Mouse (Mus musculus) olfactory bulb, adult 2 months (tissue): Measurements from ENCODE around the gene St6galnac1.

Experiments
- CTCF ChIP-seq: fragments of 200-500 bp; IDR thresholded peaks from 2 replicates; pipeline ENCODE4 v1.5.1; 2012; ENCODE audit warnings: low read depth, mild to moderate bottlenecking, low read length, moderate library complexity; ENCODE audit not compliant: insufficient read depth
- POLR2A ChIP-seq: fragments of 200-500 bp; IDR thresholded peaks from 2 replicates; pipeline ENCODE4 v1.6.1; 2012; ENCODE audit warnings: mild to moderate bottlenecking, low read depth, low read length, moderate library complexity; ENCODE audit not compliant: insufficient read depth

- TF ChIP-seq POLR2A (no peak), CTCF (no peak)
These were observed 2.1 kb downstream of the St6galnac1 start for GRCm38 (mm10) chr11:116773205-116773604.
